Mouse (Mus musculus) ovary, postnatal 14 days (tissue): Measurements from ENCODE around the gene Mob3c.

Experiments
- DNase-seq: peaks from one replicate; pipeline ENCODE4 v3.0.0; 2022; ENCODE audit warnings: low spot score

Gene Mob3c

DNA sequence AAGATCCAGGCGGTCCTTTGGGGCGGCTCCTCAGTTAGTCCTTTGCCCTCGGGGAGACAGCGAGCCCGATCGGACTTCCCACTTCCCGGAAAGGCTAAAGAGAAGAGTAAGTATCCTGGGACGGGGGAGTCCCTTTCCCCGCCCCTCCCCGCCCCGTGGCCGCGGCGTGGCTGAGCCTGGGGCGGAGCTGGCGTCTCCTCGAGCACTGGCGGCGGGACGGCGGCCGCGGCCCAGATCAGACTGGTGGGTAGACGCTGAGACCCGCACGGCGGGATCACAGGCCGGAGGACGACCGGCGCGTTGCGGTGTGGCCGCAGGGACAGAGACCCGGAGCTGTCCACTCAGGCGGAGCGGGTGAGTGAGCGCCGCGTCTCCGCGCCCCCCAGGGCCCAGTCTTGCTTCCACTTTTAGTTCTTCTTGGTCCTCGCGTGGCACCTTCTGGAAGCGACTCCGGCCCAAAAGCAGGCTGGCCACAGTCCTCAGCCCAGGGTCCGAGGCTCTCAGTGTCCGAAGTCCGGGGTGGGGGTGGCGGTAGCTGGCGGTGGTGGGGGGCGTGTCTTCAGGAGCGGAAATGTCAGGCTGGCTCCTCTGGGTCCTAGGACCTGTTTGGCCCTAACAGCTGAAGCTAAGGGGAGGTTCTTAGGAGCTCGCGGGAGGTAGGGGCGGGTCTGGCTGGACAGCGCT lies at the start of gene Mob3c:
Mob3c (plus strand) TSS at position 205 of the 684 bp plus-strand sequence.
- peak; percentile 61 for DNase-seq

- no peak for DNase-seq
Measured at GRCm38 (mm10) chr4:115780269-115780668, 47.6 kb upstream of the Mob3c start.

GRCm38 (mm10) chr4:115780918-115781317 lies 47.0 kb upstream of the Mob3c start, which contains the start of gene Tex38:
TSS of gene Tex38 (minus strand) at chr4:115781018.
- no peak for DNase-seq

DNA sequence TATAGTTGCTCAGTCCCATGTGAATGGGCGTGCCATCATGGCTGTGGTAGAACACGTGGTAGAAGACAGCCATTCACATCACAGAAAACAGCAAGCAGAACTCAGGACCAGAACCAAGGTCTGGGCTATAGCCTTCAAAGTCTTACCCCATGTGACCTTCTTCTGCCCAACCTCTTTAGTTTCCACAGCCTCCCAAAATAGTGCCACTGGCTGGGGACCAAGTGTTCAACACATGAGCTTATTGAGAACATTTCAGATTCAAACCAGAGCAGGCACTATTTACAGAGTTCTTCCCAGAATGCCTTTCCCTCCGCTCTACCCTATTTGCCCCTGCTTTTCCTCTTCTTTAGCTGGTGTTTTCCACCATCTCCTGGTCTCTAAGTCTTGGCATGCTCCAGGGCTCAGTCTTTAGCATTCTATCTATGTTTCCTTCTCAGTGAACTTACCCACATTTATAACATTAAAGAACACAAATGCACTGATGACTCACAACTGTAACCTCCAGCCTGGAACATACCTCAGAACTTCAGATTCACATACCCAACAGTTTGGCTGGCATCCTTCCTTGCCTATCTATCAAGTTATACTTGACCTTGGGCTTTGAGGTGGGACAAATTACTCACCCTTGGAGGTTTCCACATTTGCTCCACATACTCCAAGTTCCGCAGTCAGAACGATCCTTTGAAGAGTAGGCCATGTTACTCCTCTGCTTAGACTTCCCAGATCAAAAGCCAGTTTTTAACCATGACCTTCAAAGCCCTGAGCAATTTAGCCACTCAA lies 45.7 kb upstream of the Mob3c start:
- no peak for DNase-seq

- DNase-seq, result peak; percentile 71
Measured at GRCm38 (mm10) chr4:115784769-115785510, 43.0 kb upstream of the Mob3c start, which contains the start of gene Atpaf1. TSS of gene Atpaf1 (plus strand) at chr4:115784812.

GRCm38 (mm10) chr4:115785511-115786034 lies 42.3 kb upstream of the Mob3c start:
- DNase-seq, result no peak

DNA sequence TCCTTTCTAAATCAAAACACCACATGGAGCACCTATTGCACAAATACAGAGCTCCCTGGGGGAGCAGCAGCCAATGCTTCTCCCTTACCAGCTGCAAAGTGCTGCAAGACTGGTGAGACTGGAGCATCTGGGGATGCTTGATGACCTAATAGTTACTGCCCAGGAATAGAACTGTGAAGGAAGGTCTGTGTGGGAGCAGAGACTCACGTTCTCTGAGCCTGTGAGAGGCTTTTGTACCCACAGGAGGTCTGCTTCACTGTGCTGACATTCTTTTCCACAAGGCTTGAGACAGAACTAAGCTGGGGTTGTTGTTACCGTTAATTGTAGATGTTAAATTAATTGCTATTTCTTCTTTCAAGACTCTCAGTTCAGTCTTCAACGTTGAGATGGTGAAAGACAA lies 37.0 kb upstream of the Mob3c start:
- no peak for DNase-seq

DNA sequence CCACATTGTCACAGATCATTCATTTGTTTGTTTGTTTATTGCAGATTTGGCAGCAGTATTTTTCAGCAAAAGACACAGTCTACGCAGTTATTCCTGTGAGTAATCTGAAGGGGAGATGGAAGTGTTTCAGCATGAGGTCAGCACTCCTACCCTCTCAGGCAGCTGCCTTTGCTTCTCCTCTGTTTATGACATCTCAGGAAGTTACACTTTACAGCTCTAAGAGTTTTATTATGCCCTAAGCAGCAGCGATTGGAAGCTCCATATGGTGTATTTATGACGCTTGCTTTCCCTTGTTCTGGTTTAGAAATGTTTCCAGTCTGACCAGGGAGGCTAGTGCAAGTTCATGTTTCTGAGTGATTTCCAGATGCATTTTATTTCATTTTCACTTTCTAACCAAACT lies 32.5 kb upstream of the Mob3c start:
- DNase-seq, result no peak

DNA sequence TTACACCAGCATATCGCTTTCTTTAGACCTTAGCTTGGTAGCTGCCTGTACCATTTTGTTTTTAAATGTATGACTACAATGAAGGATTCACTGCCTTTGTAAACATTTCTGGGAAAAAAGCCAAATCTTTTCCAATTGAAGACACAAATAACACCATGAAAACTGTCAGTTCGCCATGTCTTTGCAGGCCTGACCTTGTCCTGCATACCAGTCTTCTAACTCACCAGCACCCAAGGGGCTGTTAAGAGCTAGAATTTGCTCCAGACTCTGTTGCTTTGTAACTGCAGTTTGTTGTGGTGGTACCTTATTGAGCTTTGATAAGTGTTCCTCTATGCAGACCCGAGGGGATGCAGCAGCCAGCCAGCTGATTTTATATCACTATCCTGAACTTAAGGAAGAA lies 27.9 kb upstream of the Mob3c start:
- DNase-seq, result no peak

DNA sequence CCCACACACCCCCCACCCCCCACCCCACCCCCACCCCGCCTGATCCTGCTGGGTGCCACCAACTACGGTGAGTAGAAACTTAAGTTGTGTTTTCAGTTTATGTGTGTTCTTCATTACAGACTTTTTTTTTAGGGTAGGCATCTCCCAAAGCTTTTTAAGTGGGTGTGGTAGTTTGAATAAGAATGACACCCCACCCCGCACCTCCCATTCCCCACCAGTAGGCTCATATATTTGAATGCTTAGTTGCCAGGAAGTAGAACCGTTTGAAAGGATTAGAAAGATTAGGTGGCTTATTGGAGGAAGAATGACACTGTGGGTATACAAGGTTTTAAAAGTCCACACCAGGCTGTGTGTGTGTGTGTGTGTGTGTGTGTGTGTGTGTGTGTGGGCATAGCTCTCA lies 15.6 kb upstream of the Mob3c start:
- no peak for DNase-seq

DNA sequence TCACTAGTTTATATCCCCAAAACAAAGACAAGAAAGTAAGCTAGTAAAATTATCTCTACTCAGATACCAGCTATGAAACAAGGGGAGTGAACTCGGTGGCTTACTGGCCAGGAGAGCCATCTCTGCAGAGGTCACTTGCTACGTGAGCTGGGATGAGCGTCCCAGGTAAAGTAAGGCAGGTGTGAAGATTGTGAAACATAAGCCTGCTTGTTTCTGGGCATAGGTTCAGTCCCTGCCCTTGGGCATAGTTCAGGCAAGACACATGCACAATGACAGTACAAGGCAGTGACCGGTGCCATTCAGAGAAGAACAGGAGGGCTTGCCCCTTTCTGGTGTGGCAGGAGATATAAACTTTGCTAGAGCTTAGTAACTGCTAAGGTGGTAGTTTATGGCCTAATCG lies 12.3 kb upstream of the Mob3c start:
- no peak for DNase-seq

- DNase-seq, result no peak
Measured at GRCm38 (mm10) chr4:115820199-115820598, 7.7 kb upstream of the Mob3c start.

GRCm38 (mm10) chr4:115820944-115821343 lies 6.9 kb upstream of the Mob3c start:
- DNase-seq, result no peak

GRCm38 (mm10) chr4:115821431-115821830 lies 6.5 kb upstream of the Mob3c start:
- DNase-seq, result no peak

GRCm38 (mm10) chr4:115821928-115822327 lies 6.0 kb upstream of the Mob3c start:
- DNase-seq, result no peak

GRCm38 (mm10) chr4:115824178-115824577 lies 3.7 kb upstream of the Mob3c start:
- DNase-seq, result no peak

- no peak for DNase-seq
Measured at GRCm38 (mm10) chr4:115825271-115825670, 2.6 kb upstream of the Mob3c start.

DNA sequence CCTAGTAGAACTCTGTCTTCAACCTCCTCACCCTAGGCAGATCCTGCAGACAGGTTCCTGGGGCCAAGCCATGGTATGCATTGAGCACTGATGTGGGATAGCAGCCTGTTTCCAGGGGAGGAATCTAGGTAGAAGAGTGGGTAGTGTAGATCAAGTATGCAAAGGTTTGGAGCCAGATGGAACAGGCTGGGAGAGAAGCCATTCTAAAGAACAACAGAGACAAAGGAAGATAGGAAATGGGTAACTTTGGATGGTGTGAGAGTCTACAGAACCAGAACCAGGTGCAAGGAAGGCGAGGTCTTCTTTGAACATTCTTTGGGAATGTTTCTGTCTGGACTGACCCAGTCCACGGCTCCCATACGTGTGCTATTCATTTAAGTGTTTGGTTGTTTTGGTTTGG lies 826 bp upstream of the Mob3c start:
- DNase-seq, result no peak

- DNase-seq, result no peak
Measured at GRCm38 (mm10) chr4:115827535-115827887, 381 bp upstream of the Mob3c start.

DNA sequence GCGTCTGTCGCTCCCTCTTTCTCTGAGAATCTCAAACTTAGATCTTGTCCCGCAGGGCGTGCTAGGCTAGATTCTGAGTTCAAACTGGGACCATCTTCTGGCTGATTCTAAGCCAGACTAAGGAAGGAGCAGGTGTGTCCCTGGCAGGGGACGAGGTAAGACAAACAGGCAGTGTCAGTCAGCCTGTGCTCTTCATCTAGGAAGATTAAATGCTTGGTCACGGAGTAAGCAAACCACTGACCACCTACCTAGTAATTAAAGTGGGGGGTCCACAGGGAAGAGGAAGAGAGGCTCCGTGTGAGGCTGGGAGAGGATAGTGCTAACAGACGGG lies 645 bp downstream of the Mob3c start:
- no peak for DNase-seq

DNA sequence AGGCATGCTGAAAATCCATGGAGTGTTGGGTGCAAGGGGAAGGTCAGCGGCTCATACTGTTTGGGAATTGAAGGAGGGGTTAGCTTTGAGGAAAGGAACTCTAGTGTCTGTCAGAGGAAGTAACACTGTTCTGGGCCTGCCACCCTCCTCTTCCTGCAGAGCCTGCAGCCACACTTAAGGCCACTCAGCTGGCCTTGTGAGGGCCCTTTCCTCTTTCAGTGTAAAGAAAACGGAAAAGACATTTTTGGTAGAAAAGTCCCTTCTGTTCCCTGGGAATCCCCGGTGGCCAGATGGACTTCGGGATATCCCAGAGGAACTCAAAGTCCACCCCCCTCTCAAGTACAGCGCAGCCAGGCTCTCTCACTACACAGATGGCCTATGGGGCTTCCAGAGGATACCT lies 2.6 kb downstream of the Mob3c start:
- no peak for DNase-seq

DNA sequence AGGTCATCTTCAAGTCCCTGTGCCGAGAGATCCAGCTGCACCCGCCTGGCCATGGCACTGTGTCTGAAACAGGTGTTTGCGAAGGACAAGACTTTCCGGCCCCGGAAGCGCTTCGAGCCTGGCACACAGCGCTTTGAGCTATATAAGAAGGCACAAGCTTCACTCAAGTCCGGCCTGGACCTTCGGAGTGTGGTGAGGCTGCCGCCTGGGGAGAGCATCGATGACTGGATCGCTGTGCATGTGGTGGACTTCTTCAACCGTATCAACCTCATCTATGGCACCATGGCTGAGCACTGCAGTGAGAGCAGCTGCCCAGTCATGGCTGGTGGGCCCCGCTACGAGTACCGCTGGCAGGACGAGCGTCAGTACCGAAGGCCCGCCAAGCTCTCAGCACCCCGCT lies 3.3 kb downstream of the Mob3c start:
- DNase-seq, result no peak

GRCm38 (mm10) chr4:115832040-115832439 lies 4.1 kb downstream of the Mob3c start:
- DNase-seq, result no peak
